Mouse (Mus musculus) right cerebral cortex, postnatal 4 days (tissue): ENCODE data around the gene Gzme.
"Not testable (repeated sequence)": the region's sequence is repeated elsewhere in the genome, so short reads cannot be mapped to it uniquely, and the experiment has no call there.

Source experiments
- DNase-seq: peaks from one replicate; pipeline ENCODE4 v3.0.0-alpha.2; 2022

Gene Gzme

GRCm38 (mm10) chr14:56120525-56120924 lies at the start of gene Gzme:
Gene Gzme (minus strand): TSS chr14:56120625.
- DNase-seq, result no peak

- no peak for DNase-seq
Observed at GRCm38 (mm10) chr14:56168009-56168408, 47.6 kb upstream of the Gzme start.

DNA sequence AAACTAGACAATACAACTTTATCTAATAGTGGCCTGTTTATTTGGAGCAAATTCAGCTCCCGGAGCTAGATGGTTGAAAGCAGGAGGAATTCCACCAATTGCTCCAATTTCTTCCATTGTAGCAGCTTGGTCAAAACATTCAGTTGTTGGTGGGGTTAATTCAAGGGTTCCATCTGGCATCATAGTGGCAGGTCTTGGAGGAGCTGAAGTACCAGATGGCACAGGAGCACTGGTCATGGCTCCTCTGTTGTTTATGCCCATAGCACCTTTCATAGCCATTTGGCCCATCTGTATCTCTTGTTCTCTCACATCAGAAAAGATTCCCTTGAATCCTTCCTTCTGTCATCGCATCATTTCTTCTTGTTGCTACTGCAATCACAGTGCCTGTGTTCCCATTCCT lies 41.7 kb upstream of the Gzme start:
- no peak for DNase-seq

DNA sequence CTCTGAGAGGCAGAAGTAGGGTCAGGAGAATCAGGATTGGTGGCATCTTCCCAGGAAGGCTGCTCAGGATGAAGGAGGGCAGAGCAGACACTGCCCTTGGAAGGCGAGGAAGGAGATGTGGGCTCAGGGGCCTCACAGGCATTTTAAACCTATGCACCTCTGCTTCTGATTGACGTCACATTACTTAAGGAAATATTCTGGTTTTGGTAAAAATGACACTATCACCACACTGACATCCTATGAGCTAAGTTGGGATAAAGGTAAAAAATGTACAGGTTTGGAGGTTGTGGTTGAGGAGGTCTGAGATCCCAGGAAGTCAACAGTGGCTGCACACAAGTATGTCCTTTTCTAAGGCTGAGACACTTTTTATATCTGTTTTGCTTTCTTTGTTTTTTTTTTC lies 39.1 kb upstream of the Gzme start, which contains the start of gene Gzmg:
TSS of gene Gzmg (minus strand) at position 101 of the 400 bp plus-strand sequence.
- DNase-seq, result not testable (repeated sequence)

GRCm38 (mm10) chr14:56155340-56155739 lies 34.9 kb upstream of the Gzme start:
- no peak for DNase-seq

DNA sequence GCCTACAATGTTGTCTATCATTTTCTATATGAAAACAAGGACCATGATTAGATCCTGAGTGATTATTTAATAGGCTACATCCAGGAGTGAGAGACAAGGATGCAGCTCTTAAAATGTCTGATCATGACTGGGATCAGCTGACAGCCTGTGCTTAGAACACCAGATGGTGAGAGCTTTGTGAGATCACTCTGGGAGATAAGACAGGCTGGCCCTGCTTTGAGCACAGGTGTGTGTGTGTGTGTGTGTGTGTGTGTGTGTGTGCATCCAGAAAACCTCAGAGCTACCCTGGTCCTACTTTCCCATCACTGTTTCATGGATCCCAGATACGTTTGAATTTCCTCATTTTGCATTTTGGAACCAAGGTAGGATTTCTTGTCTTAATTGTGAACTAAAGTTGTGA lies 13.2 kb upstream of the Gzme start:
- not testable (repeated sequence) for DNase-seq

- not testable (repeated sequence) for DNase-seq
Observed at GRCm38 (mm10) chr14:56132508-56132907, 12.1 kb upstream of the Gzme start, which contains the start of gene Gzmd. Gene Gzmd (minus strand): TSS chr14:56132608.

- DNase-seq, result no peak
Observed at GRCm38 (mm10) chr14:56128341-56128740, 7.9 kb upstream of the Gzme start.

GRCm38 (mm10) chr14:56123516-56123915 lies 3.1 kb upstream of the Gzme start:
- no peak for DNase-seq

- DNase-seq, result not testable (repeated sequence)
Observed at GRCm38 (mm10) chr14:56115531-56116310, 4.7 kb downstream of the Gzme start.

DNA sequence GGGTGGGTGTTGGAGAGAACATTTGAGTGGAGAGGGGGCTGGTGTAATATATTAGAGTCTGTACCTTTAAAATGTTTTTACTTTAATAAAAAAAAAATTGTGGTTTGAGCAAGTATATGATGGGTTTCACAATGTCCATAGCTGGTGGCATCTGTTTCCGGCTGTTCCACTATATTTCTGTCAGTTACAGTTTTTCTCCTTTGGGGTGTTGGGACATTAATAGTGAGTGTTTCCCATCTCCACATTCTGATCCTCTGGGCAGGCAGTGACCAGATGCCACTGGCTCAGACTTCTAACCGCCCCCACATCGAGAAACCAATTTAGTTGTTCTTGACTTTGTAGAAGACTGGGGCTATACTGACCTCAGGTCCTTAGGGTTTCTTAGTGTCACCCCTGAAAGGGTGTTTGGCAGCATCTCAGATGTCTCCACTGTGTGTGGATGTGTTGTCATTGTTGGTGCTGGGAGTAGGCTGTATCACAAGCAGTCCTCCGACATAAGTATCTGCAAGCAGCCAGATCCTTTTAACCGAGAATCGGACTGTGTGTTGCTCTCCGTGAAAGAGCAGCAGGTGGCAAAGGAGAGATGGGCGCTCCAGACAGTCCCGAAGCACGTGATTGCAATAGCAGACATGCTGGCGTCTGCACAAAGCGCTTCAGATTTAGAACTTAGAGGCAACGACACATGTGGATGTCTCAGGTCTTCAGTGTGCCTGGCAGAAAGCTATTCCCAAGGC lies 14.8 kb downstream of the Gzme start:
- DNase-seq, result no peak

DNA sequence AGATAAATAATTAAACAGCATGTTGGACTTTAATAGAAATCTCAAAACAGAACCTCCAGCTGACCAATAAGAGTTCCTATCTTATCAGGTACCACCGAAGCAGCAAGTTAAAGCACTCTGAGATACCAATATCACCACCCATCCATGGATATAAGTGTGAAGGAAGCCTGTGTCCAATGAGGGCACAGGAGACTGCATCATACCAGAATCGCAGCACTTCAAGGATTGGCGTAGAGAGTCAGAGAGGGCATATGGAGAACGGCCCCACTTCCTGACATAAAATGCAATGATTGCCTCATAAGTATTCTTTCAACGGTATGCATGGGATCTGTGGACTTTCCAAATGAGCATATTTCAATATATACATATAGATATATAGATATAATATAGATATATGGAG lies 15.4 kb downstream of the Gzme start:
- no peak for DNase-seq

GRCm38 (mm10) chr14:56103452-56103851 lies 17.0 kb downstream of the Gzme start:
- no peak for DNase-seq

DNA sequence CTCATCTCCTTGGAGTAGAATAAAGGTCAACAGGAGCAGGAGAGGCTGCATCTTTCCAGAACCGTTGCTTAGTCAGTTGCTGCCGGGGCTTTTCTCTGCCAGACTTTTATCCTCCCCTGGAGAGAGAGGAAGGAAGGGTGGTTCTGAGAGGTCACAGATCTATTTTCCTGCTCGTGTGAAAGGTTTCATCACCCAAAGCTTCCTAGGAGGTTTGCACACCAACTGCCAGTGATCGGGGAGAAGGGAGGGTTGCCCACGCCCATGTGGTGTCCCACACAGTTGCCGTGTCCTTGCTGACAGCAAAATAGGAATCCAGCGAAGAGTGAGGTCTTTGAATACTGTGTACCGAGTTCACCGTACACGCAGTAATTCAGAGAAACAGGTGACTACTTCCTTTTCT lies 18.0 kb downstream of the Gzme start, which contains the start of gene Ctsg:
TSS of gene Ctsg (minus strand) at position 189 of the 400 bp plus-strand sequence.
- DNase-seq, result no peak

DNA sequence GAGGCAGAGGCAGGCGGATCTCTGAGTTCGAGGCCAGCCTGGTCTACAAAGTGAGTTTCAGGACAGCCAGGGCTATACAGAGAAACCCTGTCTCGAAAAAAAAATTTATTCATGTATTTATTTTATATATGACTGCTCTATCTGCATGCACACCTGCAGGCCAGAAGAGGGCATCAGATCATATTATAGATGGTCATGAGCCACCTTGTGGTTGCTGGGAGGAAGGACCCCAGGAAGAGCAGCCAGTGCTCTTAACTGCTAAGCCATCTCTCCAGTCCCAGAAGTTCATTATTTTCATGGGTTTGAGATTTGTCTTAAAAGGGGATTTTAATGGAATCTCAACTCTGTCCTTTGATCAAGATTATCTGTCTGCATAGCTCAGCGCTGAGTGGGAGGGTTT lies 21.5 kb downstream of the Gzme start:
- no peak for DNase-seq

GRCm38 (mm10) chr14:56097597-56097996 lies 22.8 kb downstream of the Gzme start:
- no peak for DNase-seq

DNA sequence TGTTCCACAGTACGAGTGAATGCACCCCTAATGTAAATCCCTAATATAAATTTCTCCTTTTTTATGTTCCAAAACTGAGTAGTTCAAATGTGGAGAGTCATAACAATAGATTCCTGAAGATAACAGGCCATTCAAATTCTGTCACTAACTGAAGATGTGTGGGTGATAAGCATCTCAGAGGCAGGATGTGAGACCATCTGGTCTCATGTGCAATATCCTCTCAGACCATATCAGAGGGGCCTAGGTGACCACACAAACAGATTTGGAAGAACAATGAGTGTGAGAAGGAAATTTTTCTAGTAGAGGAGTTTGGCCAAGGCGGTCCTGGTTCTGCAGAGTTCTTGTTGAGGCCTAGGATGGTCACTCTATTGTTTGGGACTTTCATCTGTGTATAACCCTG lies 27.1 kb downstream of the Gzme start:
- DNase-seq, result no peak

GRCm38 (mm10) chr14:56086711-56087110 lies 33.7 kb downstream of the Gzme start:
- DNase-seq, result no peak

DNA sequence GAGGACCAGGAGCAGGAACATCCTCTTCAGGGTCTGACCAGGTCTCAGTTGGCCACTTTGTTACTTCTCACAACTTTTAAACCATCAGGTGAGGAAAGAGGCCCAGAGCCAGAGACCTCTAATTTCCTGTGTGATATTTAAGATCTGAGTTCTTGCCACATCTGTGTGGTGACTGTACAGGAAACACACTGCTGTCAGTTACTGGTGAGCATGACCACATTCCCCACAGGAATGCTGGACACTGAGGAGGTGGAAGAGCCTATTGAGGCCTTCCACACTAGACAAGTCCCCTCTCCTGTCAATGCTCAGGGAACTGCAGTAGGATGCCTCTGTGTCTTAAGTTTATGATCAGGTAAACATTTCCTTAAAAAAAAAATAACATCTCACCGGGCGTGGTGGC lies 35.3 kb downstream of the Gzme start, which contains the start of gene Mcpt8:
TSS of gene Mcpt8 (minus strand) at position 107 of the 400 bp plus-strand sequence.
- no peak for DNase-seq

DNA sequence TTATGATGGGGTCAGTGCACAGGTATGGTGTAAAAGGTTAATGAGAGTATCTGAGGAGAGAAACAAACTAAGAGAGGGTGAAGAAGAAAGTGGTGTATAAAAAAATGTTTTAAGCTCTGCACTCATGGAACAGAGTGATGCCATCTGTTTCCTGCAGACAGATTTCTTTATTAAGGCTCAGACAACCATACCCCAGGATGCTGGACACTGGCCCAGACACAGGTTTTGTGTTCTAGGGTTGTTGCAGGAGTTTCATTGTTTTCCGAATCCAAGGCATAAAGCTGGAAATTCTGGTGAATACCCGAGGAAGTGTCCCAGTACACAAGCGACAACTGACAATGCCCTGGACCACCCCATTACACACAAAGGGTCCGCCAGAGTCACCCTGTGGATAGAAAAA lies 38.4 kb downstream of the Gzme start:
- DNase-seq, result no peak
